Mouse (Mus musculus) colon, adult 2 months (tissue): ENCODE measurements around the gene Olfr487. TPM values are rescaled to one million over a fixed set of nuclear protein-coding genes. Genes with fewer than 3 reads are reported as not detected.

Experiments
- polyA plus RNA-seq: library from polyadenylated mRNA; depleted of rRNA; stranded (reverse); fragments of >200 nt; gene quantifications from 2 replicates; pipeline ENCODE4 v1.2.3, GENCODE M21; 2012; rRNA removed

The Olfr487 gene
- polyA plus RNA-seq, result not detected in 2 replicates

GRCm38 (mm10) chr7:108214536-108214935 lies at the start of gene Olfr487:
Olfr487 (minus strand) TSS chr7:108214636.

GRCm38 (mm10) chr7:108258247-108258646 lies 43.8 kb upstream of the Olfr487 start, which contains the start of gene Olfr488:
Olfr488 (minus strand) TSS chr7:108258347.

DNA sequence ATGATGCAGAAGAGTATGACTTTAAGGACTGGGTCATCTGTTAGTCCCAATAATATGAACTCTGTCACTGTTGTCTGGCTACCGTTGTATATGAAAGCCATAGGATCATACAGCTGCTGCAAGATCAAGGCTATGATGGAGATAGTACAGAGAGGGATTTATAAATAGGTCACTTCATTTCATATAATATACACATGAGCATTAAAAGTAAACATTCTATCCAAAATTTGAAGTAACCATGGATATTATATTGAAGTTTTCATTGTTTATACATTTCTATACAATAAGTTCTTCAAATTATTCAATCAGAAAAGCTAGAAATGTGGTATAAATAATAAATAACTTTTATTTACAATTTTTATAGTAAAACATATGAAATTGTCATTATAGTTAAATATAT lies 41.8 kb downstream of the Olfr487 start, which contains the start of gene Olfr486:
Gene Olfr486 (minus strand): TSS at position 101 of the 400 bp plus-strand sequence.

GRCm38 (mm10) chr7:108159771-108160170 lies 54.7 kb downstream of the Olfr487 start, which contains the start of gene Olfr485:
Olfr485 (minus strand) TSS chr7:108159871.

Other genes with a start within 250 kb of the Olfr487 start
- gene Olfr476, start 249.8 kb downstream of the Olfr487 start, polyA plus RNA-seq, result not detected in 2 replicates
- gene Olfr477, start 227.9 kb downstream of the Olfr487 start, polyA plus RNA-seq, result not detected in 2 replicates
- not detected in 2 replicates for gene Olfr478, start 180.6 kb downstream of the Olfr487 start, polyA plus RNA-seq
- gene Olfr479, start 163.9 kb downstream of the Olfr487 start, polyA plus RNA-seq, result not detected in 2 replicates
- gene Olfr480, start 147.3 kb downstream of the Olfr487 start, polyA plus RNA-seq, result not detected in 2 replicates
- not detected in 2 replicates for gene Olfr481, start 134.8 kb downstream of the Olfr487 start, polyA plus RNA-seq
- not detected in 2 replicates for gene Olfr482, start 117.0 kb downstream of the Olfr487 start, polyA plus RNA-seq
- not detected in 2 replicates for gene Olfr483, start 113.8 kb downstream of the Olfr487 start, polyA plus RNA-seq
- gene Olfr484, start 87.2 kb downstream of the Olfr487 start, polyA plus RNA-seq, result not detected in 2 replicates
- gene Olfr485, start 54.8 kb downstream of the Olfr487 start, polyA plus RNA-seq, result not detected in 2 replicates
- gene Olfr486, start 41.9 kb downstream of the Olfr487 start, polyA plus RNA-seq, result not detected in 2 replicates
- gene Olfr488, start 43.7 kb upstream of the Olfr487 start, polyA plus RNA-seq, result not detected in 2 replicates
- not detected in 2 replicates for gene Olfr490, start 74.3 kb upstream of the Olfr487 start, polyA plus RNA-seq
- gene Olfr491, start 98.8 kb upstream of the Olfr487 start, polyA plus RNA-seq, result not detected in 2 replicates
- gene Olfr492, start 109.0 kb upstream of the Olfr487 start, polyA plus RNA-seq, result not detected in 2 replicates
- gene Olfr493, start 132.3 kb upstream of the Olfr487 start, polyA plus RNA-seq, result not detected in 2 replicates
- not detected in 2 replicates for gene Olfr494, start 150.7 kb upstream of the Olfr487 start, polyA plus RNA-seq
- not detected in 2 replicates for gene Olfr495, start 178.5 kb upstream of the Olfr487 start, polyA plus RNA-seq
- gene Olfr497, start 205.8 kb upstream of the Olfr487 start, polyA plus RNA-seq, result not detected in 2 replicates